ENCODE assay signal across 9 mouse cellular contexts in the genomic region with DNA sequence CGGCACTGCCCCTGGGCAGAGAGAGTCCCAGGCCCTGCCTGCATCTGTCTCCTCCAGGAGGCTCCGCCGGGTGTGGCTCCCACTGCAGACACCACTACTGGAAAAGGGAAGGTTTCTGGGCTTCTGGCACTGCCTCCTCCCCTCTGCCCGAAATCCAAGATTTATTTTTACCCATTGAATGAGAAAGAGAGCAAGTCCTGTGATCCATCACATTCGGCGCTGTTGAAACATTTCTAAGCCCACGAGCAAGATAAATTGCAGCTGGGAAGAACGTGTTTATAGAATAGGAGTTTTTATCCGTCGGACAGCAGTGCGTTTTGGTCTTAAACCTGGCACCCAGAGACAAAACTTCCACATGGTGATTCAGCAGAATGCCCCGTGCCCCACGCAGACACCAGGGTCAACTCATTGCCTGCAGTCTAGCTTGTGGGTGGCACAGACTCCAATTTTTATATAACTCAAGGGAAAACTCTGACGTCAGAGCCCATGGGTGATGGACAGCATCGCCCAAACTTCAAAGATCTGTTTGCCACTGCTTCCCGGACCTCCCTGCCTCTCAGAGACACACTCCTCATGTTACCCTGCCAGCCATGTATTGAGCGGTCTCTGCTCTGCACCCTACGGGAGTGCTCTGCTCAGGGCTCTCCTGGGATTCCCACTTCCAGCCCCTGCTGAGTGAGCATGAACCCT.
DNase-seq lines count a peak whose midpoint lies in the region; ATAC-seq and TF ChIP-seq lines count a peak whose summit lies in the region.
"Had no signal": no experiment of that assay in that cellular context is flagged by ENCODE, and none has a peak within 500 bp of the region (broad histone marks: within the 10 kb centered on the region; RNA-seq: fewer than 3 reads in every experiment).

No protein-coding gene starts in this region.

- ATAC-seq in heart, embryonic 16.5 days (replicated peaks; ENCODE audit: extremely low read depth, insufficient read depth, low FRiP score): no peak
- ATAC-seq in neural tube, embryonic 15.5 days (ENCODE audit: low FRiP score): no peak

- H3K4me2 ChIP-seq in heart, embryonic 16.5 days (ENCODE audit: low read depth, low read length): peak overlapping the region; percentile 9; the same call in 1 of the 2 replicates
- H3K4me2 ChIP-seq in neural tube, embryonic 15.5 days: no peak overlapping the region
- H3K4me2 ChIP-seq: hindbrain, embryonic 14.5 days; neural tube, embryonic 13.5 days had no signal

- peak overlapping the region; percentile 4 for H3ac ChIP-seq in C2C12 (ENCODE audit: control insufficient read depth, insufficient read length, low read depth)

- no peak for DNase-seq in kidney, adult 2 months
- DNase-seq in kidney, adult 8-10 months: no peak
- DNase-seq in adrenal gland, postnatal 10 days: peak; percentile 58
- DNase-seq in spleen, adult 18-20 months: no peak

- no peaks in the 10 kb centered on the region for H3K79me3 ChIP-seq in C2C12 (ENCODE audit: low read depth)

- TF ChIP-seq CTCF in kidney, adult 2 months (conservative IDR thresholded peaks at IDR 0.05; ENCODE audit: insufficient read depth, insufficient read length, low read depth, low read length): no peak
- no peak for TF ChIP-seq CTCF in C2C12 (IDR thresholded peaks at IDR 0.05; ENCODE audit: control insufficient read depth, insufficient read depth, insufficient read length)

- H3K4me1 ChIP-seq in kidney, adult 2 months (ENCODE audit: control insufficient read depth, insufficient read depth, low read length): peaks cover 4% of the 10 kb centered on the region
- H3K4me1 ChIP-seq in heart, embryonic 16.5 days (ENCODE audit: control insufficient read depth, insufficient read depth, low read length): peaks cover 44% of the 10 kb centered on the region
- H3K4me1 ChIP-seq in neural tube, embryonic 15.5 days: peaks cover 10% of the 10 kb centered on the region; the same call in 1 of the 2 replicates

- H3K27ac ChIP-seq in kidney, adult 2 months (ENCODE audit: insufficient read depth, low read depth, low read length): 0 out of 2 replicates have a peak overlapping the region, but pooled peaks have one; percentile 10
- H3K27ac ChIP-seq in heart, embryonic 16.5 days (ENCODE audit: low read length): peak overlapping the region; percentile 76
- no peak overlapping the region for H3K27ac ChIP-seq in neural tube, embryonic 15.5 days (replicated peaks)
- H3K27ac ChIP-seq: hindbrain, embryonic 14.5 days; neural tube, embryonic 13.5 days had no signal

- WGBS in kidney, adult 2 months: 54% methylated on average over 18 of the region's 18 CpGs
- 41% methylated on average over 18 of the region's 18 CpGs for WGBS in heart, embryonic 16.5 days
- WGBS in neural tube, embryonic 15.5 days: 56% methylated on average over 18 of the region's 18 CpGs

- H3K36me3 ChIP-seq in kidney, adult 2 months (ENCODE audit: control insufficient read depth, insufficient read depth, low read length): no peaks in the 10 kb centered on the region
- no peaks in the 10 kb centered on the region for H3K36me3 ChIP-seq in C2C12 (ENCODE audit: control insufficient read depth, insufficient read depth)
- peaks cover 5% of the 10 kb centered on the region; the same call in 1 of the 2 replicates for H3K36me3 ChIP-seq in heart, embryonic 16.5 days (ENCODE audit: control insufficient read depth, insufficient read depth)
- H3K36me3 ChIP-seq in neural tube, embryonic 15.5 days: no peaks in the 10 kb centered on the region
- H3K36me3 ChIP-seq: neural tube, embryonic 13.5 days had no signal

- TF ChIP-seq POLR2A in kidney, adult 2 months (IDR thresholded peaks at IDR 0.05; ENCODE audit: low read depth, low read length): no peak

- no peaks in the 10 kb centered on the region for H3K9me3 ChIP-seq in heart, embryonic 16.5 days (replicated peaks; ENCODE audit: control insufficient read depth, low read length)
- H3K9me3 ChIP-seq in neural tube, embryonic 15.5 days (replicated peaks): no peaks in the 10 kb centered on the region
- H3K9me3 ChIP-seq: neural tube, embryonic 13.5 days had no signal

- H3K9ac ChIP-seq in heart, embryonic 16.5 days (ENCODE audit: low read length): no peak overlapping the region
- no peak overlapping the region for H3K9ac ChIP-seq in neural tube, embryonic 15.5 days (replicated peaks)
- H3K9ac ChIP-seq: hindbrain, embryonic 14.5 days; neural tube, embryonic 13.5 days had no signal

- no peaks in the 10 kb centered on the region for H3K27me3 ChIP-seq in kidney, adult 2 months (replicated peaks; ENCODE audit: control insufficient read depth, insufficient read depth, low read length)
- no peaks in the 10 kb centered on the region for H3K27me3 ChIP-seq in C2C12 (ENCODE audit: control insufficient read depth, insufficient read depth, insufficient read length)
- no peaks in the 10 kb centered on the region for H3K27me3 ChIP-seq in heart, embryonic 16.5 days (ENCODE audit: control insufficient read depth, insufficient read depth, low read length)
- H3K27me3 ChIP-seq in neural tube, embryonic 15.5 days (replicated peaks): no peaks in the 10 kb centered on the region
- H3K27me3 ChIP-seq: neural tube, embryonic 13.5 days had no signal

- H3K4me3 ChIP-seq in kidney, adult 2 months (ENCODE audit: insufficient read depth, low read depth, low read length): no peak overlapping the region
- H3K4me3 ChIP-seq in C2C12 (ENCODE audit: insufficient read depth, poor library complexity, severe bottlenecking): no peak overlapping the region
- no peak overlapping the region for H3K4me3 ChIP-seq in heart, embryonic 16.5 days (ENCODE audit: low read length)
- no peak overlapping the region for H3K4me3 ChIP-seq in neural tube, embryonic 15.5 days (replicated peaks)
- H3K4me3 ChIP-seq: neural tube, embryonic 13.5 days had no signal

- H3K79me2 ChIP-seq in C2C12 (ENCODE audit: control insufficient read depth, insufficient read depth): no peaks in the 10 kb centered on the region

TF ChIP-seq in C2C12, 6 proteins besides CTCF, POLR2A, EP300 and RAD21:
- TF ChIP-seq USF1 (IDR thresholded peaks at IDR 0.05; ENCODE audit: low read depth) (no peak), FOSL1 (IDR thresholded peaks at IDR 0.05; ENCODE audit: insufficient read depth, low read length, poor library complexity, severe bottlenecking) (peak; percentile 20), MYOD1 (IDR thresholded peaks at IDR 0.05; ENCODE audit: control insufficient read depth, insufficient read length, low read depth) (peak; percentile 19)
TF ChIP-seq in C2C12: peak in this region for 2.
